Mouse (Mus musculus): ENCODE results near the gene Nrl.

GRCm38 (mm10) chr14:55544334-55544733, 19.6 kb upstream of the Nrl start:
- TF ChIP-seq CTCF (IDR thresholded peaks at IDR 0.05; ENCODE audit: low read depth): no peak
- no peak for TF ChIP-seq EP300 (IDR thresholded peaks at IDR 0.05; ENCODE audit: low read depth)
